Mouse (Mus musculus) large intestine, adult 2 months (tissue): Measurements from ENCODE around the gene Gm20425. TPM values are rescaled to one million over a fixed set of nuclear protein-coding genes. Genes with fewer than 3 reads are reported as not detected.
"Not testable (repeated sequence)": the region's sequence is repeated elsewhere in the genome, so short reads cannot be mapped to it uniquely, and the experiment has no call there.

Experiments
- DNase-seq: peaks from one replicate; pipeline ENCODE4 v3.0.0-alpha.2; 2012; ENCODE audit warnings: low read depth, low spot score
- WGBS: fragments of 180-500 bp; shearing (Covaris S2); methylation state at CpG from one replicate; pipeline ENCODE4 v1.1.7; 2018; 5-methylcytosine and 5-hydroxymethylcytosine counted together
- polyA plus RNA-seq: library from polyadenylated mRNA; depleted of rRNA; stranded (reverse); fragments of >200 nt; gene quantifications from 2 replicates; pipeline ENCODE4 v1.2.3, GENCODE M21; 2012; rRNA removed

Gm20425 gene
- polyA plus RNA-seq, 1 experiment: not detected

- no peak for DNase-seq
- WGBS: 68% methylated on average over 7 of the region's 7 CpGs
These were observed 61.3 kb downstream of the Gm20425 start for GRCm38 (mm10) chr9:103168771-103169170.

- no peak for DNase-seq
- WGBS: 55% methylated on average over 6 of the region's 6 CpGs
These were observed 62.1 kb downstream of the Gm20425 start for GRCm38 (mm10) chr9:103168046-103168445.

- WGBS: 78% methylated on average over 15 of the region's 15 CpGs
- no peak for DNase-seq
These were observed 66.3 kb downstream of the Gm20425 start for GRCm38 (mm10) chr9:103163806-103164205.

GRCm38 (mm10) chr9:103155158-103155557 lies 74.9 kb downstream of the Gm20425 start:
- WGBS: 47% methylated on average over 7 of the region's 7 CpGs
- DNase-seq: not testable (repeated sequence)

GRCm38 (mm10) chr9:103154568-103154967 lies 75.5 kb downstream of the Gm20425 start:
- DNase-seq: no peak
- WGBS: 62% methylated on average over 2 of the region's 2 CpGs

- 77% methylated on average over 5 of the region's 5 CpGs for WGBS
- DNase-seq: no peak
These were observed 76.8 kb downstream of the Gm20425 start for GRCm38 (mm10) chr9:103153286-103153685.

- 61% methylated on average over 12 of the region's 12 CpGs for WGBS
- DNase-seq: no peak
These were observed 80.9 kb downstream of the Gm20425 start for GRCm38 (mm10) chr9:103149074-103149799.

GRCm38 (mm10) chr9:103147103-103147502 lies 83.0 kb downstream of the Gm20425 start:
- WGBS: 82% methylated on average over 13 of the region's 13 CpGs
- DNase-seq: no peak

- DNase-seq: no peak
- 57% methylated on average over 9 of the region's 9 CpGs for WGBS
These were observed 83.4 kb downstream of the Gm20425 start for GRCm38 (mm10) chr9:103146703-103147102.

- DNase-seq: no peak
- 87% methylated on average over 10 of the region's 10 CpGs for WGBS
These were observed 83.8 kb downstream of the Gm20425 start for GRCm38 (mm10) chr9:103146257-103146656.

- DNase-seq: no peak
- WGBS: 81% methylated on average over 5 of the region's 5 CpGs
These were observed 84.8 kb downstream of the Gm20425 start for GRCm38 (mm10) chr9:103145351-103145750.

GRCm38 (mm10) chr9:103143881-103144280 lies 86.2 kb downstream of the Gm20425 start:
- DNase-seq: no peak
- WGBS: 65% methylated on average over 4 of the region's 4 CpGs

- DNase-seq: no peak
- WGBS: 48% methylated on average over 7 of the region's 7 CpGs
These were observed 88.8 kb downstream of the Gm20425 start for GRCm38 (mm10) chr9:103141266-103141665.

- WGBS: 77% methylated on average over 6 of the region's 6 CpGs
- DNase-seq: no peak
These were observed 89.7 kb downstream of the Gm20425 start for GRCm38 (mm10) chr9:103140384-103140783.

Other genes with a start within 250 kb of the Gm20425 start
- 22.1 and 47.9 TPM in 2 replicates for gene Slco2a1, start 241.6 kb downstream of the Gm20425 start, polyA plus RNA-seq
- 1.3 and 2.1 TPM in 2 replicates for gene Rab6b, start 118.5 kb downstream of the Gm20425 start, polyA plus RNA-seq
- 45.9 and 47.9 TPM in 2 replicates for gene Srprb, start 28.2 kb downstream of the Gm20425 start, polyA plus RNA-seq
- gene Trf, start 137 bp upstream of the Gm20425 start, polyA plus RNA-seq: 50.9 and 73.5 TPM in 2 replicates
- 0.08 TPM in 1 of 2 replicates, not detected in the other for gene 1300017J02Rik, start 74.8 kb upstream of the Gm20425 start, polyA plus RNA-seq
- 11.8 and 17.5 TPM in 2 replicates for gene Topbp1, start 74.9 kb upstream of the Gm20425 start, polyA plus RNA-seq
- 28.7 and 33.4 TPM in 2 replicates for gene Cdv3, start 135.5 kb upstream of the Gm20425 start, polyA plus RNA-seq